8 mouse cellular contexts compared by ENCODE assay signal in genomic region chr8:126539355-126540093, GRCm38 (mm10). TPM values are rescaled to one million over a fixed set of nuclear protein-coding genes. Genes with fewer than 3 reads are reported as not detected.
DNase-seq lines count a peak whose midpoint lies in the region; ATAC-seq and TF ChIP-seq lines count a peak whose summit lies in the region.

No protein-coding gene starts in this region.

- ATAC-seq in heart, embryonic 14.5 days (ENCODE audit: insufficient number of reproducible peaks, insufficient read depth, low FRiP score, low read depth): peak; percentile 29; the same call in 1 of the 2 replicates
- peak; percentile 2; the same call in 1 of the 2 replicates for ATAC-seq in neural tube, embryonic 13.5 days (ENCODE audit: low read depth)

- TF ChIP-seq POLR2A in kidney, adult 2 months (IDR thresholded peaks at IDR 0.05; ENCODE audit: low read depth, low read length): no peak

- no peaks in the 10 kb centered on the region for H3K27me3 ChIP-seq in kidney, adult 2 months (replicated peaks; ENCODE audit: control insufficient read depth, insufficient read depth, low read length)
- no peaks in the 10 kb centered on the region for H3K27me3 ChIP-seq in heart, embryonic 14.5 days (ENCODE audit: control insufficient read depth, insufficient read depth, low read length)
- no peaks in the 10 kb centered on the region for H3K27me3 ChIP-seq in limb, embryonic 10.5 days (ENCODE audit: low read depth, poor library complexity, severe bottlenecking)
- H3K27me3 ChIP-seq in neural tube, embryonic 13.5 days: no peaks in the 10 kb centered on the region

- peak; percentile 72 for DNase-seq in kidney, adult 2 months
- no peak for DNase-seq in kidney, adult 18-20 months
- peak; percentile 22 for DNase-seq in embryo, embryonic 9.5 days (ENCODE audit: extremely low spot score)
- DNase-seq in limb, embryonic 10.5 days (ENCODE audit: low spot score): no peak
- DNase-seq in left cerebral cortex, postnatal 4 days: no peak
- DNase-seq in layer of hippocampus, adult 11-12 months (ENCODE audit: low spot score): no peak

- H3K9ac ChIP-seq in heart, embryonic 14.5 days (ENCODE audit: low read length): no peak overlapping the region
- peak overlapping the region; percentile 58; the same call in 1 of the 2 replicates for H3K9ac ChIP-seq in neural tube, embryonic 13.5 days

- H3K36me3 ChIP-seq in kidney, adult 2 months (ENCODE audit: control insufficient read depth, insufficient read depth, low read length): no peaks in the 10 kb centered on the region
- no peaks in the 10 kb centered on the region for H3K36me3 ChIP-seq in heart, embryonic 14.5 days (ENCODE audit: control insufficient read depth, insufficient read depth, low read length)
- no peaks in the 10 kb centered on the region for H3K36me3 ChIP-seq in limb, embryonic 10.5 days
- H3K36me3 ChIP-seq in neural tube, embryonic 13.5 days: no peaks in the 10 kb centered on the region

- H3K4me1 ChIP-seq in kidney, adult 2 months (ENCODE audit: control insufficient read depth, insufficient read depth, low read length): peaks cover 21% of the 10 kb centered on the region
- peaks cover 47 to 63% of the 10 kb centered on the region in 2 experiments for H3K4me1 ChIP-seq in heart, embryonic 14.5 days (ENCODE audit: control insufficient read depth in 2 of 2, insufficient read depth in 2 of 2, low read length in 2 of 2)
- peaks cover 42% of the 10 kb centered on the region for H3K4me1 ChIP-seq in limb, embryonic 10.5 days
- peaks cover 48% of the 10 kb centered on the region for H3K4me1 ChIP-seq in neural tube, embryonic 13.5 days (replicated peaks)

- no peak overlapping the region for H3K4me3 ChIP-seq in kidney, adult 2 months (ENCODE audit: insufficient read depth, low read depth, low read length)
- H3K4me3 ChIP-seq in heart, embryonic 14.5 days (ENCODE audit: control insufficient read depth in 1 of 2, insufficient read depth in 1 of 2, low read depth in 1 of 2, low read length in 2 of 2): no peak overlapping the region
- H3K4me3 ChIP-seq in limb, embryonic 10.5 days: 0 out of 2 replicates have a peak overlapping the region, but pooled peaks have one; percentile 8
- H3K4me3 ChIP-seq in neural tube, embryonic 13.5 days: no peak overlapping the region

- intact Hi-C loops in left cerebral cortex, postnatal 4 days (cut with DNase I): loop anchor here (5.0 kb wide), 1 partner anchor 53 kb away; the partner anchor contains the start of gene Irf2bp2

- no peak for TF ChIP-seq CTCF in kidney, adult 2 months (conservative IDR thresholded peaks at IDR 0.05; ENCODE audit: insufficient read depth, insufficient read length, low read depth, low read length)

- no peak overlapping the region for H3K4me2 ChIP-seq in heart, embryonic 14.5 days (ENCODE audit: low read length)
- peak overlapping the region; percentile 34; the same call in 1 of the 2 replicates for H3K4me2 ChIP-seq in neural tube, embryonic 13.5 days

- H3K27ac ChIP-seq in kidney, adult 2 months (ENCODE audit: insufficient read depth, low read depth, low read length): peak overlapping the region; percentile 77
- H3K27ac ChIP-seq in heart, embryonic 14.5 days (replicated peaks in 1 of 2; ENCODE audit: control insufficient read depth in 1 of 2, insufficient read depth in 1 of 2, low read depth in 2 of 2, low read length in 2 of 2): peak overlapping the region; percentile 64 to 99
- peak overlapping the region; percentile 47; the same call in 1 of the 2 replicates for H3K27ac ChIP-seq in limb, embryonic 10.5 days
- peak overlapping the region; percentile 96 for H3K27ac ChIP-seq in neural tube, embryonic 13.5 days (replicated peaks)

- 39% methylated on average over 10 of the region's 10 CpGs for WGBS in kidney, adult 2 months
- 39% methylated on average over 10 of the region's 10 CpGs for WGBS in heart, embryonic 14.5 days
- 77% methylated on average over 10 of the region's 10 CpGs for WGBS in limb, embryonic 10.5 days
- WGBS in neural tube, embryonic 13.5 days: 61% methylated on average over 10 of the region's 10 CpGs

- H3K9me3 ChIP-seq in heart, embryonic 14.5 days (ENCODE audit: control insufficient read depth, low read length): no peaks in the 10 kb centered on the region
- H3K9me3 ChIP-seq in limb, embryonic 10.5 days (replicated peaks): no peaks in the 10 kb centered on the region
- no peaks in the 10 kb centered on the region for H3K9me3 ChIP-seq in neural tube, embryonic 13.5 days

RNA-seq across cellular contexts. Expression of gene Irf2bp2, which starts 54.3 kb away (rescaled TPM):
- 40.6 and 46.6 TPM in 2 replicates for polyA plus RNA-seq in kidney, adult 2 months (2012; rRNA removed)
- 8.1 and 9.1 TPM in 2 replicates for polyA plus RNA-seq in heart, embryonic 14.5 days (2014; fragmentation: Nextera tagmentation; extraction: Ambion mirVana)
- 4.2 and 4.5 TPM in 2 replicates for polyA plus RNA-seq in limb, embryonic 10.5 days (2016; fragmentation: Nextera tagmentation; extraction: Ambion mirVana)
- polyA plus RNA-seq in neural tube, embryonic 13.5 days (2015; fragmentation: Nextera tagmentation; extraction: Ambion mirVana): 8.6 and 9.7 TPM in 2 replicates
- 10 to 100 TPM; 52.6 to 53.0 TPM for total RNA-seq in left cerebral cortex, postnatal 4 days (2021)

Comparison
In these comparisons a context has a peak if more than half of its experiments do, and no peak if none do; other contexts are left out.
1. DNase-seq: peak in kidney, adult 2 months (single experiment) and embryo, embryonic 9.5 days (single experiment); none in kidney, adult 18-20 months (single experiment), limb, embryonic 10.5 days (single experiment), left cerebral cortex, postnatal 4 days (single experiment) and layer of hippocampus, adult 11-12 months (single experiment).
2. Peak in every context shown above with its lines, with median percentiles within 50 percentile points of each other: H3K27ac ChIP-seq.